Mouse (Mus musculus): ENCODE results near the gene Mtor.

Mtor gene

DNA sequence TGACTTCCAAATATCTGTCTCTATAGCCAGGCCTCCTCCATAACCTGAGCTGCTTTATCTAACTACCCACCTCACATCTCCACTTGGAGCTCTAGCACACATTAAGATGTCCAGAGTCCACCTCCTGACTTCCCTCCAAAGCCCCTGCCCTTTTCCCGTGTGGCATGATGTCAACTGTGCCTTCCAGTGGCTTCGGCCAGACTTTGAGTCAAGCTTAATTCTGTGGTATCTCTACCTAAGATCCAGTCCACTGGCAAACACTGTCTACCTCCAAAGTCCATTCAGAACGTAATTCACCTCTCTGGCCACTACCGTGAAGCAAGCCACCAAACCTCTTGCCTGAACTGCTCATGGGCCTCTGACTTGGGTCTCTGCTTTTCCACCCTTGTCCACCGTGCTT, 6.5 kb upstream of the Mtor start:
- DNase-seq (ENCODE audit: extremely low read depth, low read depth, low spot score) = no peak

GRCm38 (mm10) chr4:148442598-148442997, 5.8 kb upstream of the Mtor start:
- no peak for DNase-seq (ENCODE audit: extremely low read depth, low read depth, low spot score)

GRCm38 (mm10) chr4:148444250-148444967, 4.0 kb upstream of the Mtor start, which contains the start of gene Ubiad1:
Gene Ubiad1 (minus strand): TSS chr4:148444771.
- DNase-seq (ENCODE audit: extremely low read depth, low read depth, low spot score) = no peak

GRCm38 (mm10) chr4:148448853-148449245, 438 bp downstream of the Mtor start:
- DNase-seq (ENCODE audit: extremely low read depth, low read depth, low spot score) = no peak

- no peak for DNase-seq (ENCODE audit: extremely low read depth, low read depth, low spot score)
Measured at GRCm38 (mm10) chr4:148453707-148454106, 5.3 kb downstream of the Mtor start.

GRCm38 (mm10) chr4:148455477-148456025, 7.1 kb downstream of the Mtor start:
- peak; percentile 59 for DNase-seq (ENCODE audit: extremely low read depth, low read depth, low spot score)

- no peak for DNase-seq (ENCODE audit: extremely low read depth, low read depth, low spot score)
Measured at GRCm38 (mm10) chr4:148460656-148461284, 12.4 kb downstream of the Mtor start.

- DNase-seq (ENCODE audit: extremely low read depth, low read depth, low spot score) = no peak
Measured at GRCm38 (mm10) chr4:148461772-148462171, 13.4 kb downstream of the Mtor start.

GRCm38 (mm10) chr4:148462717-148463116, 14.3 kb downstream of the Mtor start:
- no peak for DNase-seq (ENCODE audit: extremely low read depth, low read depth, low spot score)

DNA sequence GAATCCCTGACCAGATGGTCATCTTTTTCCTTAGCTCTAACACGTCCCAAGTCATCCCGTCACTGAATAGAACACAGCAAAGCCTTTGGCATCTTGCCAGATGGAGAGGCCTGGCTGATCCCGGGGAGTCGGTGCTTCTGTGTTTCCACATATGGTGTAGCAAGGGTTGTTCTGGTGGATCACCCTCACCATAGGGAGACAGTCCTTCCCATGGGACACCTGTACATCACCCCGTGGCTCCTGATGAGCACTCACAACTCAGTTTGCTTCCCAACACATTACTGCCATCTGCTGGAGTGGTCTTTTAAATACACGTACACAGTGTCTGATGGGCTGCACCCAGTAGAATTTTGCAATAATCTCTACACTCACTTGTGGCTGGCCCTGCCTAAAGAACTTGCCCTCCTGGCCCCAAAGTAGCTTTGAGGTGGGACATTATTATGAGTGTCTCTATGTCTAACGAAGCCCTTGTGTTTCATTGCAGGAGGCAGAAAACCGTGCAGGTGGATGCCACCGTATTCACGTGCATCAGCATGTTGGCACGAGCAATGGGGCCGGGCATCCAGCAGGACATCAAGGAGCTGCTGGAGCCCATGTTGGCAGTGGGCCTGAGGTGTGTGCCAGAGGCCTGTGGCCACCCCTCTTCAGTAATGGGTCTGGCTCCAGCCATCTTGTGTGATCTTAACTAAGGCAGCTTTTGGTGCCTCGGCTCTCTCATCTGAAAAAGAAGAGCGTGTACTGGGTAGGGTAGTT, 15.0 kb downstream of the Mtor start:
- no peak for DNase-seq (ENCODE audit: extremely low read depth, low read depth, low spot score)

GRCm38 (mm10) chr4:148464301-148464700, 15.9 kb downstream of the Mtor start:
- no peak for DNase-seq (ENCODE audit: extremely low read depth, low read depth, low spot score)

DNA sequence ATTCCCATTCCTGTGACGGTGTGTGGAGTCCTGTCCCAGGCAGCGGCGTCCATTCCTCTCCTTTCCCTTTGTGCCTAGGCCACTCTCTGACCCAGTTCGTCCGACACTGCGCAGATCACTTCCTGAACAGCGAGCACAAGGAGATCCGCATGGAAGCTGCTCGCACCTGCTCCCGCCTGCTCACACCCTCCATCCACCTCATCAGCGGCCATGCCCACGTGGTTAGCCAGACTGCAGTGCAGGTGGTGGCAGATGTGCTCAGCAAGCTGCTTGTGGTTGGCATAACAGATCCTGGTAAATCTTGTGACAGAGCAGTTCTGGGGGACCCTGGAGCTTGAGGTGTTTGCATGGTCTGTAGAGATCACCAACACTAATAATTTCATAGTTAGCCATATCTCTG, 16.5 kb downstream of the Mtor start:
- no peak for DNase-seq (ENCODE audit: extremely low read depth, low read depth, low spot score)

DNA sequence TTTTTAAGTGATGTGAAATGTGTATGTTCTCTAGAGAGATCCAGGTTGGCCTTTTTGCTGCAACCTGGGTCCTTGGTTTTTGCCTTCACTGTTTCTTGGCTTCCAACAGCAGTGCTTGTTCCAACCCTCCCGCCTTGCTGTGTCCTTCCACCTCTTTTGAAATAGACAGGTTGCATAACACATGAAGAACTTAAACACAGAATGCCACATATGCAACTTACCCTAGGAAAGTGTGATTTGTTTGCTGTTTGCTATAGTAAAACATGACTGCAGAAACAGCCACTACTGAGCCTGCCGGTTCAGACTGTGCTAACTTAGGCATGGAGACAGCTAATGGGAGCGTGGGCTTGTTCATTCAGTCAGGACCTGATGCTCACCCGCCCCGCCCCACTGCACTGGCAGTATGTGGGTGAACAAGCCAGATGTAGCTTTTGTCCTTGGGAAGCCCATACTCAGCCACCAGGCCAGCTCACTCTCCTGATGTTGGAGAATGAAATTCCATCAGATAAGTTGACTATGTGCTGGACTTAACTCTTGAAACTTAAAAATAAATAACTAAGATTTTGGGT, 18.2 kb downstream of the Mtor start:
- no peak for DNase-seq (ENCODE audit: extremely low read depth, low read depth, low spot score)

- DNase-seq (ENCODE audit: extremely low read depth, low read depth, low spot score) = no peak
Measured at GRCm38 (mm10) chr4:148468396-148468795, 20.0 kb downstream of the Mtor start.

DNA sequence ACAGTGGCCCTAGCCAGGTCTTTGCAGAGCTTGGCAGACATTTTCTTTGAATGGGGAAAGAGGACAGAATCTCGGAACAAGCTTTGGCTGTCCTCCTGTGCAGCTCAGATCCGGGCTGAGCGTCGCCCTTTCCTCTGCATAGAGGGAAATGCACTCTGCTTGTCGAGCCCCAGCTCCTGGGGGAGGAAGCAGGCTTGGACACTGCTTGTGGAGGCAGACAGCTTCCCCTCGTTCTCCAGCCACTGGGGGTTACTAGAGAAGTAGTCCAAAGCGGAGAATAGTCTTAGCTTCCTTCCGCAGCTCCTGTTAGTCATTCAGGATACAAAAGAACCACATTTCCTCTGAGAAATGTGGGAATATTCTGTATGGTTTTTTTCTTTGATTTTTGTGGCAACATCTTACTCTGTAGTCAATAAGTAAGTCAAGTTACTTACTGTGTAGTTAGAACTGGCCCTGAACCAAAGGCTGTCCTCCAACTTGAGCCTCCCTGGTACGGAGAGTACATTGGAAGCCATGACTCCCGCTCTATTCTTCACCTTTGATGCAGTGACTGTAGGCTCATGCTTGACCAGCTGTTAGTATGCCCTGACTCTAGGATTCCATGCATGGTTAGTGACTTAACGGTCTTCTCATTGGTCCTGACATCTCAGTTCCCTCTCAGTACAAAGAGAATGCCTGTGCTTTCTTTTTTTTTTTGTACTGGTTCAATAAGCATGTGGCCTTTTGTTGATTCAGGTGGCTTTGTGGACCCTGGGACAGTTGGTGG, 21.3 kb downstream of the Mtor start:
- no peak for DNase-seq (ENCODE audit: extremely low read depth, low read depth, low spot score)

GRCm38 (mm10) chr4:148471363-148471806, 23.0 kb downstream of the Mtor start:
- DNase-seq (ENCODE audit: extremely low read depth, low read depth, low spot score) = no peak

DNA sequence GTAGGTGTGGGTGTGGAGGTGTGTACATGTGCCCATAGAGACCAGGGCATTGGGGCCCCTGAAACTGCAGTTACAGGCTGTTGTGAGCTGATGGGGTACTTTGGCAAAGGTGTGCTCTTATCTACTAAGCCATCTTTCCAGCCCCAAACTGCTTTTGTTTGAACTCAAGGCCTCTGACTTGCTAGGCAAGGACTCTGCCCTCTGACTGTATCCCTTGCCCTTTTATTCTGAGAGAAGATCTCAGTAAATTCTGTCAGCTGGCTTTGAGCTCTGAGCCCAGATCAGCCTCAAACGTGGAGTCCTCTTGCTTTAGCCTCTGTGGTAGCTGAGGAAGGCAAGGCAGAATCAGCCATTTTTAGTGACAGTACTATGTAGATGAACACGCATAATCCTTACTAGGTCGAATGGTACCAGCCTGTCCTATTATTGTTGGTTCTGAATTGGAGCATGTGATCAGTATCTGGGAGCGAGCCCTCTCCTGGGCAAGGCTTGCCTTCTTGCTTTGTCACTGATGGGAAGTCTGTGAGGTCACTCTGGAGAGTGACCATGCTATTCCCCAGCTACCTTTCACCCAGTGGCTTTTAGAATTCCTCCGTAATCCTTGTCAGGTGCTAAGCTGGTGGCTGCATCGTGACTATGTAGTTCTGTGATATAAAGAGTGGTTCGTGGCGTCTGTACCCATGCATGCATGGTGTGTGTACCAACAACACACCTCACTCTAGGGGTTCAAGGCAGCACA, 24.2 kb downstream of the Mtor start:
- no peak for DNase-seq (ENCODE audit: extremely low read depth, low read depth, low spot score)

- DNase-seq (ENCODE audit: extremely low read depth, low read depth, low spot score) = no peak
Measured at GRCm38 (mm10) chr4:148473496-148473895, 25.1 kb downstream of the Mtor start.

- no peak for DNase-seq (ENCODE audit: extremely low read depth, low read depth, low spot score)
Measured at GRCm38 (mm10) chr4:148480245-148480644, 31.8 kb downstream of the Mtor start.

Measured in fat pad, adult 2 months (tissue).